Mouse (Mus musculus) midbrain, embryonic 16.5 days (tissue): ENCODE results near the gene Azin2. TPM values are rescaled to one million over a fixed set of nuclear protein-coding genes. Genes with fewer than 3 reads are reported as not detected.

ENCODE experiments used
- ATAC-seq: fragments of 200-750 bp; cut with Nextera tagmentation; 2 replicates; pipeline ENCODE4 v1.8.0; 2017; ENCODE audit warnings: moderate TSS enrichment
- H3K27ac ChIP-seq: fragments of 300-500 bp; sonication (generic); 2 replicates; pipeline ENCODE4 v1.5.1; 2014; ENCODE audit warnings: mild to moderate bottlenecking, low read length, mixed read lengths
- H3K27me3 ChIP-seq: fragments of 300-500 bp; sonication (generic); 2 replicates; pipeline ENCODE4 v1.6.1; 2014; ENCODE audit warnings: low read depth, low read length, mixed read lengths; ENCODE audit not compliant: control insufficient read depth, insufficient read depth
- H3K36me3 ChIP-seq: fragments of 300-500 bp; sonication (generic); 2 replicates; pipeline ENCODE4 v1.6.1; 2014; ENCODE audit warnings: mild to moderate bottlenecking, low read length, moderate library complexity, mixed read lengths; ENCODE audit not compliant: control insufficient read depth, insufficient read depth
- H3K4me1 ChIP-seq: fragments of 300-500 bp; sonication (generic); 2 replicates; pipeline ENCODE4 v1.6.1; 2014; ENCODE audit warnings: mild to moderate bottlenecking, low read length, mixed read lengths; ENCODE audit not compliant: control insufficient read depth, insufficient read depth
- H3K4me2 ChIP-seq: fragments of 300-500 bp; sonication (generic); 2 replicates; pipeline ENCODE4 v1.6.1; 2014; ENCODE audit warnings: mild to moderate bottlenecking, low read length, mixed read lengths
- H3K4me3 ChIP-seq: fragments of 300-500 bp; sonication (generic); 2 replicates; pipeline ENCODE4 v1.5.1; 2014; ENCODE audit warnings: low read depth, mild to moderate bottlenecking, low read length, moderate library complexity, mixed read lengths
- H3K9ac ChIP-seq: fragments of 300-500 bp; sonication (generic); 2 replicates; pipeline ENCODE4 v1.6.1; 2014; ENCODE audit warnings: low read depth, low read length, mixed read lengths
- H3K9me3 ChIP-seq: fragments of 300-500 bp; sonication (generic); replicated peaks from 2 replicates; pipeline ENCODE4 v1.6.1; 2014; ENCODE audit warnings: mild to moderate bottlenecking, low read length, mixed read lengths; ENCODE audit not compliant: control insufficient read depth, poor library complexity, severe bottlenecking
- WGBS: fragments of 180-500 bp; shearing (Covaris S2); extraction: QIAGEN DNeasy Blood & Tissue Kit; methylation state at CpG from one replicate; pipeline ENCODE4 v1.1.7; 2014; 5-methylcytosine and 5-hydroxymethylcytosine counted together
- polyA plus RNA-seq: library from polyadenylated mRNA; unstranded; fragments of >200 nt; fragmentation: Nextera tagmentation; extraction: Ambion mirVana; gene quantifications from 2 replicates; pipeline ENCODE4 v1.2.1, GENCODE M21; 2015

Gene Azin2
- polyA plus RNA-seq, 1 experiment from 2014 or later: 20.2 TPM

- ATAC-seq: no peak
- no peak overlapping the region for H3K27ac ChIP-seq
- no peaks in the 10 kb centered on the region for H3K36me3 ChIP-seq
- H3K4me2 ChIP-seq: no peak overlapping the region
- H3K4me1 ChIP-seq: no peaks in the 10 kb centered on the region
- H3K27me3 ChIP-seq: no peaks in the 10 kb centered on the region
- no peak overlapping the region for H3K9ac ChIP-seq
- 88% methylated on average over 2 of the region's 2 CpGs for WGBS
- no peaks in the 10 kb centered on the region for H3K9me3 ChIP-seq
- no peak overlapping the region for H3K4me3 ChIP-seq
Observed at GRCm38 (mm10) chr4:128983151-128983550, 20.9 kb upstream of the Azin2 start.

GRCm38 (mm10) chr4:128981833-128982180 lies 19.6 kb upstream of the Azin2 start:
- H3K4me3 ChIP-seq: no peak overlapping the region
- 74% methylated on average over 11 of the region's 11 CpGs for WGBS
- no peaks in the 10 kb centered on the region for H3K9me3 ChIP-seq
- H3K27ac ChIP-seq: no peak overlapping the region
- H3K4me2 ChIP-seq: no peak overlapping the region
- no peaks in the 10 kb centered on the region for H3K27me3 ChIP-seq
- H3K9ac ChIP-seq: no peak overlapping the region
- no peak for ATAC-seq
- no peaks in the 10 kb centered on the region for H3K36me3 ChIP-seq
- no peaks in the 10 kb centered on the region for H3K4me1 ChIP-seq

GRCm38 (mm10) chr4:128980890-128981832 lies 18.9 kb upstream of the Azin2 start:
- Histone ChIP-seq H3K27ac (no peak overlapping the region), H3K9me3 (no peaks in the 10 kb centered on the region), H3K27me3 (no peaks in the 10 kb centered on the region), H3K36me3 (no peaks in the 10 kb centered on the region), H3K9ac (no peak overlapping the region), H3K4me1 (no peaks in the 10 kb centered on the region), H3K4me3 (no peak overlapping the region), H3K4me2 (no peak overlapping the region)
- ATAC-seq: no peak
- 81% methylated on average over 12 of the region's 12 CpGs for WGBS

DNA sequence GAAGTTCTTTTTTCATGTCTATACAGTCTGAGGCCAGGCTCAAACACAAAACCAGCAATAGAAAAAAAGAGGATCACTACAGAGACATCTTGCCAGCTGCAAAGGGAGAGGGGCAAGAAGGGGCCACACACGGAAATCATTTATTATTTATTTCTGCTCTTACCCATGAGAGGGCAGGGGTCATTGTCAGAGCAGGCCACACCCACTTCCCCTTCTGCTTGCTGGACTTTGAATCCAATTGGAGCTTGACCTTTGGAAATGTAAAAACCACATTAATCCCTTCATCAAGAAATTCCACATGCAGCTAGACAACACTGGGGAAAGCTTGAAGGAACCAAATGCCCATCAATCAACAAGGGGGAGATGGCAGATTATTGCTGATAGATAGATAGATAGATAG lies 16.4 kb upstream of the Azin2 start:
- WGBS: 38% methylated on average over 1 of the region's 1 CpGs
- Histone ChIP-seq H3K4me2 (no peak overlapping the region), H3K9ac (no peak overlapping the region), H3K4me3 (no peak overlapping the region), H3K9me3 (no peaks in the 10 kb centered on the region), H3K36me3 (no peaks in the 10 kb centered on the region), H3K27ac (no peak overlapping the region), H3K4me1 (no peaks in the 10 kb centered on the region), H3K27me3 (no peaks in the 10 kb centered on the region)
- no peak for ATAC-seq

GRCm38 (mm10) chr4:128977217-128977616 lies 15.0 kb upstream of the Azin2 start:
- H3K9ac ChIP-seq: no peak overlapping the region
- H3K27me3 ChIP-seq: no peaks in the 10 kb centered on the region
- H3K4me2 ChIP-seq: no peak overlapping the region
- H3K4me1 ChIP-seq: no peaks in the 10 kb centered on the region
- H3K9me3 ChIP-seq: no peaks in the 10 kb centered on the region
- H3K36me3 ChIP-seq: no peaks in the 10 kb centered on the region
- 66% methylated on average over 3 of the region's 3 CpGs for WGBS
- H3K27ac ChIP-seq: no peak overlapping the region
- no peak overlapping the region for H3K4me3 ChIP-seq
- ATAC-seq: no peak

DNA sequence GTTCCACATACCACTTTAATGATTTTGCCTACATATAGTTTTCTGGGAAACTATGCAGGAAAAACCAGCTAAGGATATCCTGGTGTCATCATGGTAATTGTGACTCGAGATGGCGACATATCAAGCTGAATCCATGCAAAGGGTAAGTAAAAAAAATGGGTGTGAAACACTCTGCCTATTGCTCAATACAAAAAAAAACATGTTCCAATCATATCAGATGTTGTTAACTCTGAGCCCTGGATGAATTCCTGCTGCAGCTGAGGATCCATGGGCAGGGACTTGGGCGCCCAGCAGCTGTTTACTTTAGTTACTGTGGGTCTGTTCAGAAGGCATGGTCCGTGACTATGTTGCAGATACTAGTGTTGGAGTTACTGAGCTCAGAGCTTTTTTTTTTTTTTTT lies 14.3 kb upstream of the Azin2 start:
- Histone ChIP-seq H3K27ac (no peak overlapping the region), H3K4me3 (no peak overlapping the region), H3K27me3 (no peaks in the 10 kb centered on the region), H3K4me2 (no peak overlapping the region), H3K36me3 (no peaks in the 10 kb centered on the region), H3K4me1 (no peaks in the 10 kb centered on the region), H3K9me3 (no peaks in the 10 kb centered on the region), H3K9ac (no peak overlapping the region)
- WGBS: 93% methylated on average over 4 of the region's 4 CpGs
- no peak for ATAC-seq

GRCm38 (mm10) chr4:128974677-128975076 lies 12.4 kb upstream of the Azin2 start:
- Histone ChIP-seq H3K9ac (no peak overlapping the region), H3K4me1 (no peaks in the 10 kb centered on the region), H3K27me3 (no peaks in the 10 kb centered on the region), H3K36me3 (no peaks in the 10 kb centered on the region), H3K27ac (no peak overlapping the region), H3K4me2 (no peak overlapping the region), H3K9me3 (no peaks in the 10 kb centered on the region), H3K4me3 (no peak overlapping the region)
- no peak for ATAC-seq
- WGBS: 86% methylated on average over 8 of the region's 8 CpGs

DNA sequence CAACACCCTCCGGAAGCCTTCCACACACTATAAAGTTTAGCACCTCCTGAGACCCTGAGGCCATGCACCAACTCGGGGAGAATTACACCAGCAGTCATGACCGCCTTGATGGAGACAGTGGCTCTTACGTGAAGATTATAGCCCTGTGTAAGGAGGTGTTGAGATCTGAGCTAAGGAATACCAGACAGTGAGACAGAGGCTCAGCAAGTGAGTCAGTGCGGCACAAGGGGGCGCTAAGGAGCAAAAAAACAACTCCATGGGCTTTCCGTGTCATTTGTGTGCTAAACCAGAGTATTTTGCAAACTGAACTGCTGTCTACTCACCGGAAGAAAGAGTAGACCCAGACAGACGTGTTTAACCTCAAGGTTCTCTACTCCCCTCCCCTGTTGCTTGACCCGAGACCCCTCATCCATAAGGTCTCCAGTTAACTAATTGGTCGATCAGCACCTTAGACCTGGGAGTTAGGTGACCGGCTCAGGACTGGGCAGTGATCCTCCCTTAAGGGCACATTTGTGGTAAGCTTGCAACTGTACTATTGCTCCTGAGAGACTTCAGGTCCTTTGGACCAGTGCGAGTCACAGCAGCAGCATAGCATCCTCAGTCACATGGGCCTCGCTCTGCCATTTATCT lies 8.9 kb upstream of the Azin2 start:
- ATAC-seq: no peak
- Histone ChIP-seq H3K27me3 (no peaks in the 10 kb centered on the region), H3K9ac (no peak overlapping the region), H3K27ac (no peak overlapping the region), H3K36me3 (no peaks in the 10 kb centered on the region), H3K4me2 (no peak overlapping the region), H3K4me1 (peaks cover 10% of the 10 kb centered on the region; the same call in 1 of the 2 replicates), H3K9me3 (no peaks in the 10 kb centered on the region), H3K4me3 (no peak overlapping the region)
- WGBS: 42% methylated on average over 14 of the region's 14 CpGs

GRCm38 (mm10) chr4:128970417-128970807 lies 8.2 kb upstream of the Azin2 start:
- Histone ChIP-seq H3K4me1 (peaks cover 10% of the 10 kb centered on the region; the same call in 1 of the 2 replicates), H3K27ac (no peak overlapping the region), H3K4me2 (no peak overlapping the region), H3K27me3 (no peaks in the 10 kb centered on the region), H3K9ac (no peak overlapping the region), H3K4me3 (no peak overlapping the region), H3K9me3 (no peaks in the 10 kb centered on the region), H3K36me3 (no peaks in the 10 kb centered on the region)
- ATAC-seq: no peak
- WGBS: 82% methylated on average over 7 of the region's 8 CpGs
